In the genomic region with DNA sequence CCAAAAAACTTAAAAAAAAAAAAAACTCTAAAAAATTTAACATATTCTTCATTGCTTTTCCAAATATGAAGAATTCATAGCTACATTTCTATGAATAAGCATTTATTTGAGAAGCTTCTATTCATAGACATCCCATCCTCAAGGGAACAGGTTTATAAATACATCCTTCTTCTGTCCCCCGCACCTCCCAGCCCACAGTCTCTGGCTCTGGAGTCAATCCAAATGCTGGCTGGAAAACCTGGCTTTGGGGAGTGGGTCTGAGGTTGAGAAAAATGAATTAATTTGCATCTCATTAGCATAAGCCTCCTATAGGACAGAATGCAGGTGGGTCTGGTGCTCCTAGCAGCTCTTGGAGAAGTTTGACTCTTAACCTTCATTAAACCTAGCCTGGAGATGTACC, we compare ENCODE assay signal across 23 mouse cellular contexts. TPM values are rescaled to one million over a fixed set of nuclear protein-coding genes. Genes with fewer than 3 reads are reported as not detected.
DNase-seq lines count a peak whose midpoint lies in the region; ATAC-seq and TF ChIP-seq lines count a peak whose summit lies in the region.
"Had no signal": no experiment of that assay in that cellular context is flagged by ENCODE, and none has a peak within 500 bp of the region (broad histone marks: within the 10 kb centered on the region; RNA-seq: fewer than 3 reads in every experiment).

No protein-coding gene starts in this region.

- 89% methylated on average over 1 of the region's 1 CpGs for WGBS in heart, embryonic 10.5 days
- WGBS in liver, embryonic 11.5 days, result 91% methylated on average over 1 of the region's 1 CpGs
- 97% methylated on average over 1 of the region's 1 CpGs for WGBS in liver, postnatal 0 days (ENCODE audit: insufficient replicate concordance)

- no peak overlapping the region for H3K4me3 ChIP-seq in heart, embryonic 10.5 days
- H3K4me3 ChIP-seq in liver, embryonic 11.5 days (ENCODE audit: low read depth, low read length), result no peak overlapping the region
- H3K4me3 ChIP-seq in liver, postnatal 0 days (ENCODE audit: low read depth, low read length), result no peak overlapping the region
- H3K4me3 ChIP-seq: embryonic facial prominence, embryonic 10.5 days; forebrain, embryonic 12.5 days; hindbrain, embryonic 15.5 days; kidney, embryonic 15.5 days; limb, embryonic 10.5 days had no signal

- no peak overlapping the region for H3K4me2 ChIP-seq in liver, embryonic 11.5 days
- no peak overlapping the region for H3K4me2 ChIP-seq in liver, postnatal 0 days (ENCODE audit: low read depth, low read length)
- H3K4me2 ChIP-seq: forebrain, embryonic 12.5 days; hindbrain, embryonic 15.5 days; kidney, embryonic 15.5 days had no signal

- H3K9me3 ChIP-seq in heart, embryonic 10.5 days, result no peaks in the 10 kb centered on the region
- H3K9me3 ChIP-seq in liver, embryonic 11.5 days (ENCODE audit: control insufficient read depth, low read length), result no peaks in the 10 kb centered on the region
- H3K9me3 ChIP-seq in liver, postnatal 0 days (ENCODE audit: low read length), result no peaks in the 10 kb centered on the region
- H3K9me3 ChIP-seq: embryonic facial prominence, embryonic 10.5 days; forebrain, embryonic 12.5 days; hindbrain, embryonic 15.5 days; kidney, embryonic 15.5 days; limb, embryonic 10.5 days had no signal

- H3K36me3 ChIP-seq in heart, embryonic 10.5 days, result peaks cover 76% of the 10 kb centered on the region
- peaks cover 54% of the 10 kb centered on the region for H3K36me3 ChIP-seq in liver, embryonic 11.5 days (ENCODE audit: control insufficient read depth, insufficient read depth, low read length)
- H3K36me3 ChIP-seq in liver, postnatal 0 days (replicated peaks; ENCODE audit: insufficient read depth, low read length), result peaks cover 75% of the 10 kb centered on the region
- H3K36me3 ChIP-seq: hindbrain, embryonic 15.5 days had no signal

- H3K9ac ChIP-seq in liver, embryonic 11.5 days (ENCODE audit: low read depth, low read length), result no peak overlapping the region
- no peak overlapping the region for H3K9ac ChIP-seq in liver, postnatal 0 days (replicated peaks)
- H3K9ac ChIP-seq: forebrain, embryonic 12.5 days; hindbrain, embryonic 15.5 days; kidney, embryonic 15.5 days had no signal

- no peak for TF ChIP-seq CTCF in liver, postnatal 0 days (IDR thresholded peaks at IDR 0.05; ENCODE audit: low read depth)

- no peak overlapping the region for H3K27ac ChIP-seq in heart, embryonic 10.5 days
- H3K27ac ChIP-seq in liver, embryonic 11.5 days (ENCODE audit: low read depth, low read length), result no peak overlapping the region
- no peak overlapping the region for H3K27ac ChIP-seq in liver, postnatal 0 days (ENCODE audit: low read depth)
- H3K27ac ChIP-seq: embryonic facial prominence, embryonic 10.5 days; forebrain, embryonic 12.5 days; hindbrain, embryonic 15.5 days; kidney, embryonic 15.5 days; limb, embryonic 10.5 days; stomach, postnatal 0 days had no signal

- peaks cover 5% of the 10 kb centered on the region; the same call in 1 of the 2 replicates for H3K4me1 ChIP-seq in heart, embryonic 10.5 days
- peaks cover 4% of the 10 kb centered on the region for H3K4me1 ChIP-seq in liver, embryonic 11.5 days (replicated peaks; ENCODE audit: control insufficient read depth, insufficient read depth, low read length)
- H3K4me1 ChIP-seq in liver, postnatal 0 days (ENCODE audit: insufficient read depth), result no peaks in the 10 kb centered on the region
- H3K4me1 ChIP-seq: embryonic facial prominence, embryonic 10.5 days; forebrain, embryonic 12.5 days; hindbrain, embryonic 15.5 days; kidney, embryonic 15.5 days; limb, embryonic 10.5 days had no signal

- TF ChIP-seq EP300 in liver, postnatal 0 days (IDR thresholded peaks at IDR 0.05; ENCODE audit: low read depth), result no peak

- no peaks in the 10 kb centered on the region for H3K27me3 ChIP-seq in heart, embryonic 10.5 days (ENCODE audit: insufficient read depth, poor library complexity, severe bottlenecking)
- no peaks in the 10 kb centered on the region for H3K27me3 ChIP-seq in liver, embryonic 11.5 days (replicated peaks; ENCODE audit: control insufficient read depth, insufficient read depth, low read length)
- H3K27me3 ChIP-seq in liver, postnatal 0 days (ENCODE audit: insufficient read depth, low read length), result no peaks in the 10 kb centered on the region
- H3K27me3 ChIP-seq: CH12.LX; forebrain, embryonic 12.5 days; hindbrain, embryonic 15.5 days; kidney, embryonic 15.5 days had no signal

- DNase-seq in heart, adult 11 months, result peak; percentile 68
- DNase-seq in heart, embryonic 10.5 days (ENCODE audit: low spot score), result no peak
- peak; percentile 27 for DNase-seq in liver, embryonic 11.5 days (ENCODE audit: low spot score)
- no peak for DNase-seq in liver, postnatal 0 days
- DNase-seq in R1 (ENCODE audit: low read depth, low spot score), result peak; percentile 49
- peak; percentile 78 to 85 for DNase-seq in right cerebral cortex, postnatal 10 days (ENCODE audit: low spot score in 2 of 2)
- DNase-seq in kidney, postnatal 36 days, result no peak
- DNase-seq: adrenal gland, postnatal 25 days; cerebellum, adult 18-20 months; gastrocnemius, postnatal 25 days; heart, postnatal 10 days; lung, adult 2 months; lung, postnatal 36 days; thymus, postnatal 36 days had no signal

- no peak for ATAC-seq in liver, embryonic 11.5 days (replicated peaks; ENCODE audit: low FRiP score)
- ATAC-seq in liver, postnatal 0 days, result no peak
- ATAC-seq: intestine, postnatal 0 days had no signal

RNA-seq across cellular contexts. Expression of gene Hif3a, which starts 16.5 kb away (rescaled TPM):
- polyA plus RNA-seq in heart, embryonic 10.5 days (2016; fragmentation: Nextera tagmentation; extraction: Ambion mirVana), result 18.2 and 31.3 TPM in 2 replicates
- 28.3 and 32.1 TPM in 2 replicates for polyA plus RNA-seq in liver, embryonic 11.5 days (2014; fragmentation: Nextera tagmentation; extraction: Ambion mirVana)
- 2.6 and 3.9 TPM in 2 replicates for polyA plus RNA-seq in liver, postnatal 0 days (2015; fragmentation: Nextera tagmentation; extraction: Ambion mirVana)

RNA-seq across cellular contexts. Expression of gene Ppp5c, which starts 18.0 kb away (rescaled TPM):
- polyA plus RNA-seq in heart, embryonic 10.5 days (2016; fragmentation: Nextera tagmentation; extraction: Ambion mirVana), result 112 and 124 TPM in 2 replicates
- polyA plus RNA-seq in liver, embryonic 11.5 days (2014; fragmentation: Nextera tagmentation; extraction: Ambion mirVana), result 124 and 128 TPM in 2 replicates
- 26.9 and 32.1 TPM in 2 replicates for polyA plus RNA-seq in liver, postnatal 0 days (2015; fragmentation: Nextera tagmentation; extraction: Ambion mirVana)

RNA-seq across cellular contexts. Expression of gene Psg16, which starts 28.1 kb away (rescaled TPM):
- 0.03 and 0.04 TPM in 2 replicates for polyA plus RNA-seq in heart, embryonic 10.5 days (2016; fragmentation: Nextera tagmentation; extraction: Ambion mirVana)
- polyA plus RNA-seq in liver, embryonic 11.5 days (2014; fragmentation: Nextera tagmentation; extraction: Ambion mirVana), result 0.12 TPM in 2 replicates
- 0.54 and 0.69 TPM in 2 replicates for polyA plus RNA-seq in liver, postnatal 0 days (2015; fragmentation: Nextera tagmentation; extraction: Ambion mirVana)
- polyA plus RNA-seq: liver, adult 2 months had no signal

RNA-seq across cellular contexts. Expression of gene Ccdc8, which starts 53.2 kb away (rescaled TPM):
- 13.3 and 19.7 TPM in 2 replicates for polyA plus RNA-seq in heart, embryonic 10.5 days (2016; fragmentation: Nextera tagmentation; extraction: Ambion mirVana)
- 13.2 and 13.5 TPM in 2 replicates for polyA plus RNA-seq in liver, embryonic 11.5 days (2014; fragmentation: Nextera tagmentation; extraction: Ambion mirVana)
- 1.1 and 1.3 TPM in 2 replicates for polyA plus RNA-seq in liver, postnatal 0 days (2015; fragmentation: Nextera tagmentation; extraction: Ambion mirVana)

Comparison
In these comparisons a context has a peak if more than half of its experiments do, and no peak if none do; other contexts are left out.
1. DNase-seq: peak in heart, adult 11 months (single experiment), liver, embryonic 11.5 days (single experiment), R1 (single experiment) and right cerebral cortex, postnatal 10 days (2 of 2); none in heart, embryonic 10.5 days (single experiment), liver, postnatal 0 days (single experiment) and kidney, postnatal 36 days (0 of 2).